Mouse (Mus musculus) thymus, adult 2 months (tissue): ENCODE measurements around the gene Oxtr.

Experiments
- CTCF ChIP-seq: fragments of 200-500 bp; IDR thresholded peaks from 2 replicates; pipeline ENCODE4 v1.5.1; 2012; ENCODE audit warnings: mild to moderate bottlenecking, control low read depth, low read length, moderate library complexity, borderline replicate concordance; ENCODE audit not compliant: control insufficient read depth, poor library complexity, insufficient read depth; ENCODE audit errors: extremely low read depth
- POLR2A ChIP-seq: fragments of 200-500 bp; IDR thresholded peaks from 2 replicates; pipeline ENCODE4 v1.6.1; 2012; ENCODE audit warnings: mild to moderate bottlenecking, low read length, control low read depth, moderate library complexity; ENCODE audit not compliant: control insufficient read depth, poor library complexity, insufficient read depth; ENCODE audit errors: extremely low read depth

DNA sequence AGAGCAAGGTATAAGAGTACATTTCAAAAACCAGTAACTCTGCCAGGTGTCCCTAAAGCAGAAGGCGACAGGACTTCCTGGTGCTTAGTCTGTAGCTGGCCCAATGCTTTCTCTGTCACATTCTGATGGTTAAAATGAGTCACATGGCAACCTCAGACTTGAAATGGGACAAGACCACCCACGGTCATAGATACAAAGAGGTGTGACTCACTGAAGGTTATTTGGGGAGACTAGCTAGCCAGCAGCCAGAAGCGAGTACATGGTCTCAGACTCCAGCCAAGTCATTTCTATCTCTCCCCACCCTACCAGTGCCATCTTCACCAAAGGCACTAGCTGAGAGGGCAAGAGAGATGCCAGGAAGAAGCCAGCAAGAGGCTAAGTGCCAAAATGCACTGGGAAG, 24.3 kb downstream of the Oxtr start:
- no peak for TF ChIP-seq POLR2A
- TF ChIP-seq CTCF, result no peak
